Mouse (Mus musculus): ENCODE data around the gene Ptpro.

The Ptpro gene

DNA sequence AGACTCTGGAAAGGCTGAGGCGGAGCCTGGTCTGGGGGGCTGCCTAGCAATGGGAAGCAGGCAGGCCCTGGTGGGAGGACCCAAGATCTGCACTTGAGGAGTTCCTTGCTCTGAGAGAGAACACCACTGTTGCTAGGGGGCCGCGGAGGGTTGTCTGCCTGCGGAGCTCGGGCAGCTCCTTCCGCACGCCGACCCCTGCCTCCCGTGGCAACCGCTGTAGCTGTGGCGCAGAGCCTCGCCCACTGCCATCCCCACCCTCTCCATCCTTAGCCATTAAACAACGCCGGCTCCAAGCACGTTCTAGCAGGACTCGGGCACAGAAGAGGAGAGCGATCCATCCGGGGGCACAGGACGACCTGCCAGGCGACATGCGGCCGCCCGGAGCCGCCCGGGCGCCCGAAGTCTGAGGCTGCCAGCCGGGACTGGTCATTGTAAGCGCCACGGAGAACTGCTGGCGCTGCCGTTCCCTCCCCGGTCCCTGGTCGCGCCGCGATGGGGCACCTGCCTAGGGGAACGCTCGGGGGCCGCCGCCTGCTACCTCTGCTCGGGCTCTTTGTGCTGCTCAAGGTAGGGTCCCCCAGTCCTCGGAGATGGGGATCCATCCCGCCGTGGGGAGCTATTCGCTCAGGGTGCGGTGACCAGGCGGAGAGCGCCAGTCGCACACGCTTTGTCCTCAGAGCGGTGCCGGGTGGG, at the start of gene Ptpro:
Ptpro (plus strand) TSS at position 126 of the 693 bp plus-strand sequence.
- DNase-seq (ENCODE audit: low spot score in 2 of 2) = peak; percentile 56 to 57

GRCm38 (mm10) chr6:137202661-137203060, 49.5 kb upstream of the Ptpro start:
- no peak for DNase-seq (ENCODE audit: low spot score in 2 of 2)

DNA sequence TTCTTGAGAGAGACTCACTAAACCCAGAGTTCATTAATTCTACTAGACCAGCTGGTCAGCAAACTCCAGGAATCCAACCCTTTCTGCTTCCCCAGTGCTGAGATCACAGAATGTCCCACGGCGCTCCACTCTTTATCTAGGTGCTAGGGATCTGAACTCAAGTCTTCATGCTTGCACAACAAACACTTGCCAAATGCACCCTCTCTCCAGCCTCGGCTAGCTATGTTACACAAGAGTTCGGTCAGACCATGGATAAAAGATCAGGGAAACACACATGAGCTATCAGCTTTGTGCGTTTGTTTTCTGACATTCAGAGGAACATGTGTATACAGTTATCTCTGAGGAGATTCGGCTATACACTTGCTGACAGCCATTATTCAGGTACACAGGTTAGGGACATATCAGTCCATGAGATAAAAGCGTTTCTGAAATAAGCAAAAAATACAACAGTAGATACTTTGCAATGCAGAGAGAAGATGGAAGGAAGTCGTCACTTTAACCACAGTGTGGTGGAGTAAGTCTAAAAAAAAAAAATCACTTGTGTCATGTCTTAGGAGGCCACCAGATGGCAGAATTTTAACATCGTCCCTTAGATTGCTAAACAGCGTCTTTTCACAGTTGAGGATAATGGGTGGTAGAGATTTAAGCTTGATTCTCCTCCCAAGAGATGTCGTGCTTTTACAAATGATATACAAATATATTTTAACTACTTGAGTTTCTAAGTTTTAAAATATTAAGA, 46.3 kb upstream of the Ptpro start:
- peak in 1 of 2 experiments; percentile 56 for DNase-seq (ENCODE audit: low spot score in 2 of 2)

DNA sequence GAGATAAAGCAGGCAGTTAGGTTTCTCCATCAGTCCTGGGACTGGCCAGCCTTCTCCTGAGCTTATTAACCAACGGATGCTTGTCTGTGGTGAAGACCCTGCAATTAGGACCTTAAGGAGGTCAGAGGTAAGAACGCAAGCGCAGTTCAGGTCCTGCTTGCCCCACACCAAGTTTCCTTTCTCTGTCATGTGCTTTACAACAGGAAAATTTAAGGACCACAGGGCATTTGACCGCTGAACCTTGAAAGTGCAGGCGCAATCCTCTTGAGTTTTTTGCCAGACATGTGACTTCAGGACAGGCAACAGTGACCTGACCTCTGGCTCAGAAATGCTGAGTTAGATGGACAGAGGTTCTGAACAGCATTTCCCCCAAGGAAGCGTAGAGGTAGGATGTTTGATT, 45.0 kb upstream of the Ptpro start:
- DNase-seq (ENCODE audit: low spot score in 2 of 2) = no peak

DNA sequence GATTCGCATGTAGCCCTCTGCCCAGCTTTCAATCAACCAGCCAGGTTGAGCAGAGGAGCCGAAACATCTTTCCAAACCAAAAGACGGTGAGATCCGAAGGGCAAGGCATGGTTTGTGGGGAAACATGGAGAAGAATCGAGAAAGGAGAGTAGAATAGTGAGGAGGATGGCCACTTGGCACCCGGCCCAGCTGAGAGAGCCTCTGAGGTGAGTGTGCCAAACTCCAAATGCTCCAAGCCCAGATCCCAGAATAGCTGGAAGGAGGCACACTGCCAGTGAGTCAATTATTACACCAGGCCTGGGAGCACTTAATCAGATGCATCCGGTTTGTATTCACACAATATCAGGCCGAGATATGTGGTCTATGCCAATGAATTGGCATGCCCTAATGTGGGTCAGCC, 42.1 kb upstream of the Ptpro start:
- DNase-seq (ENCODE audit: low spot score in 2 of 2) = peak; percentile 31 to 41

DNA sequence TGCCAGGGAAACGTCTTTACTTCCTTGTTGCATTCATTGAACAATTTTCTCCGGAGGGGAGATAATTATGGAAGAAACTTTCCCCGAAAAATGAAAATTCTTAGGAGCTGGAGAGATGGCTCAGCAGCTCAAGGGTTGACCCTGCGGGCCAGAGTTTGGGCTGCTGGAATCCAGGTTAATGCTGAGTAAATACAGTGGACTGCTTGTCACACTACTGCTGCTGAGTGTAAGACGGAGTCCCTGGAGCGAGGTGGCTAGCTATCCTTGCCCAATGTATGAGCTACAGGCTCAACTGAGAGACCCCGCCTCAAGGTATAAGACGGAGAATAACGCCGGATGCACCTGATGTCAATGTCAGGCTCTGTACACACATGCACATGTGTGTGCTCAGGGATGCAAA, 41.1 kb upstream of the Ptpro start:
- no peak for DNase-seq (ENCODE audit: low spot score in 2 of 2)

DNA sequence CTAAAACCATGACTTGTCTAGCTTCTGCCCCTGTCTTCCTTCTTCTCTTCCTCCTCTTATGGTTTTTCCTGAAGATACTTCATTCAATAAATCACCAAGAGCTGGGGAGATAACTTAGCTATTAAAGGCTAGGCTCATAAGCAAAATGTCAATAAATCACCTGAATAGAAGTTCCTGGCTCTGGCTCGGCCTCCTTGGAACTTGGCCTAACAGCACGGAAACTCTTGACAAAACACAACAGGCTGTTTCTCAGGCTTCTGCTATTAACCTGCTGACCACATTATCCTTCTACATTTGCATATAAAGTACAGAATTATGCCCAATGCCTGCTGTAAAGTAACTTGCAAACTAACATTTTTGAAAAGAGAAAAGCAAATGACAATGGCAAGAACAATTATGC, 40.7 kb upstream of the Ptpro start:
- DNase-seq (ENCODE audit: low spot score in 2 of 2) = no peak

GRCm38 (mm10) chr6:137217841-137218463, 34.2 kb upstream of the Ptpro start:
- DNase-seq (ENCODE audit: low spot score in 2 of 2) = no peak

GRCm38 (mm10) chr6:137252887-137253242, 746 bp downstream of the Ptpro start:
- DNase-seq (ENCODE audit: low spot score in 2 of 2) = no peak

- no peak for DNase-seq (ENCODE audit: low spot score in 2 of 2)
Measured at GRCm38 (mm10) chr6:137253415-137253814, 1.3 kb downstream of the Ptpro start.

GRCm38 (mm10) chr6:137261033-137261432, 8.9 kb downstream of the Ptpro start:
- DNase-seq (ENCODE audit: low spot score in 2 of 2) = no peak

GRCm38 (mm10) chr6:137262087-137262486, 10.0 kb downstream of the Ptpro start:
- no peak for DNase-seq (ENCODE audit: low spot score in 2 of 2)

DNA sequence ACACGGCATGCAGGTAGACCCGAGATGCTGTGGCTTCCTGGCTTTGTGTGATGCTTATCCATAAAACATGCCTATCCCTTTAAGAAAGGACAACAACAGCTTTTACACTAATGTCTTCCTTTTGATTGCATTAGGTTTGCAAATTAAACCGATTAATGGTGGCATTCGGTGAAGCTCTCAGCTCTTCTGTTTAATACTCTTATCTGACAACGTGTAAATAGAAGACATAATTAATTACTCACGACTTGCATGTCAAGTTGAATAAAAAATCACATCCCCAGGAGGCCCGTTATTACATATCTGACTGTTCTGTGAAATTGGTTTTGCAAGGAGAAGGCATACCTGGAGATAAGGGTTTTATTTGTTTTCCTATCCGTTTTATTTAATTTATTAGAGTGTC, 15.9 kb downstream of the Ptpro start:
- no peak for DNase-seq (ENCODE audit: low spot score in 2 of 2)

- no peak for DNase-seq (ENCODE audit: low spot score in 2 of 2)
Measured at GRCm38 (mm10) chr6:137268592-137268991, 16.5 kb downstream of the Ptpro start.

DNA sequence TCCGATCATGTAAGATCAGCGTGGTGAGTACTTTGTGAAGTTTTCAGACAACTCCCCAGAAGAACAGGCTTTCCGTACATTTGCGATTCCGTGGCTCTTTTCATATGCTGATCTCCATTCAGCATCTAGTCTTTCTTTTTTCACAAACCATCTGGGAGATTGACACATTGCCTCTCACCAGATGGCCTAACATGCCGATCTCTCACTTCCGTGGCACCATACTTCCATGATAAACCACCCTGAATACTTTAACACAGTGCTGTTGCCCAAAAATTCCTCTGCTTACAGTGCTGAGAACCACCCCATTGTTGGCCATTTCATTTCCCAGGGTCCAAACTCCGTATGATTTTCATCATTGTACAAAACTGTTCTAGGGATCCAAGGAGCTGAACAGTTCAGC, 20.4 kb downstream of the Ptpro start:
- DNase-seq (ENCODE audit: low spot score in 2 of 2) = peak in 1 of 2 experiments; percentile 13

DNA sequence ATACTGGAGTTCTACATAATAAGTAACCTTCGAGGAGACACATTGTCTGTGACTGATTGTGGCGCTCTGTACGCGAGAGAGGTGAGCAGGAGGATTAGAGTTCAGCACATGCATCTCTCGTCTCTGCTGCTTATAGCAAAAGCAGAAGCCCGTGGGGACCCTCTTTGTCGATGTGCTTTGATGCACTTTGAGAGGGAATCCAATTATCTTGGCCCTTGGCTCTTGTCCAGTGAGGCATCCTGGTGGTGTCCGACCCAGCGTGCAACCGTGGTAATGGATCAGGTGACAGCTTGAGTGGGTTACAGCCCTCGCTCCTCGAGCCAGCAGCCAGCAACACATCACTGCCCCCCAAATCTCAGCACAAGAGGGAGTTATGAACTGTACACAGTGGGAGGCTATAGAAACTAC, 25.5 kb downstream of the Ptpro start:
- no peak for DNase-seq (ENCODE audit: low spot score in 2 of 2)

DNA sequence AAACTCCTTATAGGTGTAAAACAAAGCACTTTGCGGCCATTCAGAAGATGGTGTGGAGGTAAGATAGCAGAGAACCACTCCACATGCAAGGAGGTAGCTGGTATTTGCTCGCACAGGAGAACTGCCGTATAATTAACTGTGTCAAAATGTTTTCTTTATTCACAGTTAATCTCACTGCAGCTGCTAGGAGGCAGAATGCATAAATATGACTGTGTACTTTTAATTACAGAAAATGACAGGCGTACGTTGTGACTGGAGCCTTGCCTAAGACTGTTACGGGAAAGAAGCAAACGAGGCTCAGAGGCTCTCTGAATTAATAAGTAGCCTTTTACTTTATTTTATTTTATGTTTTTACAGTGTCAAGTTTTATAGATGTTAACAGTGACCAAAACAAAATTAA, 27.5 kb downstream of the Ptpro start:
- DNase-seq (ENCODE audit: low spot score in 2 of 2) = no peak

DNA sequence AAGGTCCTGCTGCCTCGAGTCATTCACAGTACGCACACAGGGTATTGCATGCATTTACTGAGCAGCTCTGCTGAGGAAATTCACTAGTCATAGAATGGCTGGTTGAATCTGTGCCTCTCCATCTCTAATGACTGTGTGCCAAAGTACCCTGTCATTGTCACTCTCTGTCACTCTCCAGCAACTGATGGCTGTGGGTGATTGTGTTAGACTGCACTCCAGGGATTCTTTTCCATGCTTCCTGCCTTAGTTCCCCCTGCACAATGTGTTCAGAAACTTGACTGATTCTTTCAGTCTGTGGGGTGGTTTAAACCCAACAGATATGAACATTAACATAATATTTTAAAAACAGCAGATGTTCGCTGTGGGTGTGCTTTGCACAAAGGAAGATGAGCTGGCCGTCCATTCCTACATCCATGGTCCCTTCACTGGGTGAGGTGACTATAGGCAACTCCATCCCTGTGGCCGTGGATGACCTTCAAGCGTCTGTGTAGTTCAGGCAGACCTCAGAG, 29.5 kb downstream of the Ptpro start:
- peak; percentile 14 to 24 for DNase-seq (ENCODE audit: low spot score in 2 of 2)

- DNase-seq (ENCODE audit: low spot score in 2 of 2) = peak; percentile 12 to 53
Measured at GRCm38 (mm10) chr6:137282050-137282449, 29.9 kb downstream of the Ptpro start.

- DNase-seq (ENCODE audit: low spot score in 2 of 2) = no peak
Measured at GRCm38 (mm10) chr6:137286376-137286775, 34.3 kb downstream of the Ptpro start.

DNA sequence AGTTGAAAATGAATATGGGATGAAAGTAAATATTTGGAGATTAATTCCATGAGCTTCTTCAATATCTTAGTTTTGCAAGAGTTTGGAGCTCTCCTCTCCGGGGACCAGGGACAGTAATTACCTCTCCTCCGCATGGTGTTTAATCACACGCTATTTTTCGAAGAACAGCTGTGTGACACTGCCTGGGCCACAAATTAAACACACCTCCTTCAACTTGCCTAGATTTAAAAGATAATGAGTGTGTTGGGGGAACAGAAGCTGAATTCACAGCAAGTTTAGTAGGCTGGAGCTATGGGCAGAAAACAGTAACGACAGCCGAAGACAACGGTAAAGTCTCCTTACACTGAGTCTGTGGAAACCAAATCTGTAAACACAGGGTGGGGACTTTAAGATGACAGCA, 35.7 kb downstream of the Ptpro start:
- DNase-seq (ENCODE audit: low spot score in 2 of 2) = no peak

DNA sequence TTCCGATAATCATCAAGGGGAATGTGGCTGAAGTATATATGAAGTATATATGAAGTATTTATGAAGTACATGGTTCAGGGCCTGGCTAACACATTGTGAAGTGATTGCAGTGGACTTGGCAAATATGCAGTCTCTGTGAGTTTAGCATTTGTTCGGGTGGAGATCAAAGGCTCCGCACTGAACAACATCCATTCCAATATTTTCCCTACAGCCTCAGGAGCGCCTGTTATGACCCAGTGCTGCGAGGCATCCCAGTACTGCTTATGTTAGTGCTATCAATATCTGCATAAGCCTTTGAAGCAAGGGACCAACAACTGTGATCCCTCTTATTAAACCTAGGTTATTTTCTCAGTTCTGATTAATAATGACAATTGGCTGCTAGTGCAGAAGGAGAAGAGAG, 36.1 kb downstream of the Ptpro start:
- DNase-seq (ENCODE audit: low spot score in 2 of 2) = no peak

DNA sequence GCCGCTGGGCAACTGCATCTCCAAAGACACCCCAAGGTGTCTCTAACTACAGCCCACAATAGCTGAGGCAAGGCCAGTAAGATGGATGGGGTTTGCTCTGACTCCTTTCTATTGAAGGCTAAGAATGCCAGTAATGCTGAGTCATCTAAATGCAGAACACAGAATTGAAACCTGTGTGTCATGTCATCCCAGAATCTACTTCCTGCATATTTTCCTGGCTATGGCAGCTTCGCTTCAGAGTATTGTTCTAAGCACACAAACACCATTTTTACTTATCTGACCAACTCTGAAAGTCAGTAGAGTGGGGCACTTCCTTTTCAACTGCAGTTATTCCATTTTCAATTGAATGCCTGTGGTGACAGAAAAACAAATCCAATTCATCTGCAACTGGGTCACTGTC, 40.3 kb downstream of the Ptpro start:
- DNase-seq (ENCODE audit: low spot score in 2 of 2) = no peak
